Mouse (Mus musculus) adrenal gland (tissue): Measurements from ENCODE around the gene Olfr510.
"Not testable (repeated sequence)": the region's sequence is repeated elsewhere in the genome, so short reads cannot be mapped to it uniquely, and the experiment has no call there.

Experiments used
- intact Hi-C: fragments of 180-260 bp; cut with DNase I; formaldehyde crosslinking; loops from one replicate; pipeline ENCODE4 v1.15.1; 2025
- long read RNA-seq, 2 experiments: library from polyadenylated mRNA; unstranded; transcript quantifications; one replicate each; pipeline ENCODE4 v2.0.0; 2020; ENCODE audit warnings: borderline replicate concordance in 1 of 2; ENCODE audit not compliant: insufficient replicate concordance in 1 of 2

Olfr510 gene
- long read RNA-seq, experiment 1: 0 reads
- long read RNA-seq, experiment 2: 0 reads

DNA sequence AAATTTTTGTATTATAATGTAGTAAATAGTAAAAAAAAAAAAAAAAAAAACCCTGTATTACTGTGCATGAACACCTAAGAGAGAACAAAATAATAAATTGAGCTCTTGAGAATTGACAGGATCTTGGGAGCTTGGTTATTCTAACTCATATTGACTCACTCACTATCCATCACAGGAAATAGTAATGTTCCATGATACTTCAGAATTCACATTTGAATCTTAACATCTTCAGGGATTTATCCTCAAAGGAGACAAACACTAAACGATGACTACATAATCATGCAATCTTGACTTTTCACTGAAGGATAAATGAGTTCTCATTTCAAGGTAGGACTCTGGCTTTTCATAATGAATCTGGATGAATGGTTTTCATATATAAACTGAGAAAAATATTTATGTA, at the start of gene Olfr510:
Gene Olfr510 (plus strand): TSS at position 301 of the 400 bp plus-strand sequence.
- intact Hi-C loops: no loop called here

DNA sequence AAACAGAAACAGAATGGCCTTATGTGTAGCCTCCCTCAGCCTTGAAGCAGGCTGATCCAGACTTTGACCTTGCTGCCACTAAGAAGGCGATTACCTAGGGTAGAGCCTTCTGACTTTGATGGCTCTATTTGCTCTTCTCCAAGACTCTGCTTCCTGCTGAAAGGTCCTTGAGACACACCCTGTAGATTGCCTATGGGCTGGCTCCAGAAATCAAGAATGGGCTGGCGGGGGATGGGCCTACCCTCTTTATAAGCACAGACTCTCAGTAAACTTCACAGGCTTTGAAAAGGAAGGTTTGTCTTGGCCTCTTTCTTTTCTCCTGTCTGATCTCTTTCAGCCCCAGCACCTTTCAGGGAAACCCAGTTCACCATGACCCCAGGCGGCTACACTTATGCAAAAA, 49.4 kb upstream of the Olfr510 start:
- intact Hi-C loops: not testable (repeated sequence)

DNA sequence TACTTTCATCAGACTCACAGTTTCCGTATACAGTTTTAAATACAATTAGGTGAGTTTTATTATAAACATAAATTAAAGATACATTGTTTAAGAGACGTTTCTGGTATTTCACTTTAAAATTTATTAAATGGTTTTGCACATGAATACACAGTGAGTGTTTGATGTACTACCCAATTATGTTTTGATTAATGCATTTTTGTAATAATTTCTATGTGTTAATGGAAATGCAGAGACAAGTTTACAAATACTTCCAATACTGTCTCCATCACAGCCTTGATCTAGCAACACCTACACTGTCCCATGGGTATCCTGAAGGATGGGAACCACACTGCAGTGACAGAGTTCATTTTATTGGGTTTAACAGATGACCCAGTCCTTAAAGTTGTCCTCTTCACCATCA, 44.7 kb upstream of the Olfr510 start, which contains the start of gene Olfr507:
Gene Olfr507 (plus strand): TSS at position 301 of the 400 bp plus-strand sequence.
- intact Hi-C loops: no loop called here

DNA sequence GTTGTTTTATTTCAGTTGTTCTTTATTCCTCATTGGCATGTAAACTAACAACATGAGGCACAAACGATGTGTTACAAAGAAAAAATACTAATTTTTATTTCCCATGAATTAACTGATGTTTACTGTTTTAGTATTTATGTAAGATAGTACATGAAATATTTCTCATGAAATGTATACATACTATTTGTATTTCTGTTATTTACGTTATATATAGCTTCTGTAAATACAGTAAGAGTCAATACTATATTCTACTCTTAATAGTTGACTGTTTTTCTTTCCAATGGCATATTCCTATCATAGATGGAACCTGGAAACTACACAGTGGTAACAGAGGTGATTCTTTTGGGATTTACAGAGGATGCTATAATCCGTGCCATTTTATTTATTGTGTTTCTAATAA, 36.5 kb upstream of the Olfr510 start, which contains the start of gene Olfr508:
Gene Olfr508 (plus strand): TSS at position 301 of the 400 bp plus-strand sequence.
- intact Hi-C loops: no loop called here

DNA sequence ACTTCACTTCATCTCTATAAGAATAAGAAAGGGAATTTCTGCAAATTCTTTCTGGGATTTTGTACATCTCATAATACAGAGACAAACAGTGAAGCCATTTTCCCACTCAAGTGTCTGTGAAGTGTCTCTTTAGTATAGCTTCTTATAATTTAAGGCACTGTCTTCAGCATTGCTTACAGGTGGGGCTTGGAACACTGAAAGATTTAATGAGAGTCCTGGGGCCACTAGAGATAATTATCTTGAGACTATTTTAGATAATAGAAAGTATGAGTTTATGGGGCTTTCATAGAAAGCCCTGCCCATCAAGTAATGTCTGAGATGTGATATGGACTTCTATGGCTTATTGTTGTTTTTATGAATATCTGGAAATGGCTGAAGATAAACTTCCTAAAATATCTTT, 14.4 kb upstream of the Olfr510 start, which contains the start of gene Olfr509:
Gene Olfr509 (minus strand): TSS at position 101 of the 400 bp plus-strand sequence.
- intact Hi-C loops: no loop called here

DNA sequence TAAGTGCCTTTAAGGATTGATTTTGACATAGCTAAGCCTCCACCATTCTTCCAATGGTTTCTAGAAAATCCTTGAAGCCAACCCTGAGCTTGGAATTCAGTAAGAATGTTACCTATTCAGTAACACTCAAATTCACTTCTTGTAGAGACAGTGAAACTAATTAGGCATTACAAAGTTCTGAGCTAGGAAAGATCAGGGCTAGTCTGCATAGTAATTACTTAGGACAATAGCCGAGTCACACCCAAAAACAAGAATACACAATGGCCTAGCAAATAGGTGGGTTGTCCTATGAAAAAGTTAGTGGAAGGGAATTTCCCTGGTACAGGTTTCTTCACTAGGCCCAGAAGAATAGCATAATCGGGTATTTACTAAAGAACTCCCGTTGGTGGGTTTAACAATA, 3.8 kb upstream of the Olfr510 start:
- intact Hi-C loops: no loop called here

DNA sequence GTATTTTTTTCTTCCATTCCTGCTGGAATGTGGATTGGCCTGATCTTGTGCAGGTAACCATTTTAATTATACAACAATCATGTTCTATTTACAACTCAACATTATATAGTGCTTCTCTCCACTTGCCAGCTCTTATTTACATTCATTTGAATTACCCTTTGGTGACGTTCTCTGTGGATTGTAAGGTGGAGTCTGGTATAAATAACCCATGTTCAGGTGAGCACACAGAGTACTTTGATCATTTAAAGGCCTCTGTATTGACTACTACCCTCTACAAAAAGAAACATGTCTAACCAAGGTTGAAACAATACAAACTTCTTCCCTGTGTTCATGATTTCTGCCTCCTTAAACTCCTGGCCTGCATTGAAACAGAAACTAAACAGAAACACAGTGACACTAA, 4.8 kb downstream of the Olfr510 start:
- intact Hi-C loops: no loop called here

DNA sequence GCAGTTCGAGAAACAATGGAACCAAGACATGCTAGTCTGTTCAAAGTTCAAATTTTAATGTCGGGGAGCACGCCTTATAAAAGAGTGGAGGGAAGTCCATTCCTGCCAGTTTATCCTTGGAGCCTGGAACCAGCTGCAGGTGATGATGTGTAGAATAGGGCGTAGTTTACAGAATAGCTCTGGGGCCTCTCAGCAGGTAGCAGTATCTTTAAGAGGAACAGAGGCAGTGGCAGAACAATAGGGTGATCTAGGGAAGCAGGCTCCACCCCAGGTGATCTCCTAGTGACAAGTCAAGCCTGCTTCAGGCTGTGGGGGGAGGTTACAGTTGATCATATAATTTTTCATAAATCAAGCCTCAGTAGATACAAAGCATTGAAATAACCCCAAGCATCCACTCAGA, 12.7 kb downstream of the Olfr510 start:
- intact Hi-C loops: no loop called here

DNA sequence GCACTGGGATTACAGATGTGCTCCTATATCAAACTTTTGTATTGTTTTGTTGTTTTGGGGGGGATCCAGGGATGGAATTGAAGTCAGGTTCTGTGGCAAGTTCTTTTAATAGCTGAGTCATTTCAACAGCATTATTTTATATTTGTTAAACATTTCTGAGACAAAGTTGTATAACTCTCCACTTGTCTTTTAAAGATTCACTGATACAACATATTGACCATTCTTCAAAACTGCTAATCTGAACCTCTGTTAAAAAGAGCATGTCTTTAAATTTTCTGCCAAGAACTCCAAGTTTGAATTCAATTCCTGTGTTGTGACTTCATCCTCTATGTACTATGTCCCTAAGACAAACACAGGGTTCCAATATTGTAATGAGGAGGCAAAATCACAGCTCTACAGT, 46.8 kb downstream of the Olfr510 start, which contains the start of gene Olfr512:
Gene Olfr512 (plus strand): TSS at position 301 of the 400 bp plus-strand sequence.
- intact Hi-C loops: no loop called here
